Mouse (Mus musculus): ENCODE results near the gene Proca1.

The Proca1 gene

GRCm38 (mm10) chr11:78181830-78182357, 11.3 kb upstream of the Proca1 start:
- 44% methylated on average over 2 of the region's 2 CpGs for WGBS

- WGBS = 4% methylated on average over 7 of the region's 7 CpGs
These were observed 10.7 kb upstream of the Proca1 start for GRCm38 (mm10) chr11:78182450-78182849.

- WGBS = under 1% methylated on average over 38 of the region's 38 CpGs
These were observed 10.0 kb upstream of the Proca1 start, which contains the start of gene Rpl23a for GRCm38 (mm10) chr11:78182961-78183844. TSS of gene Rpl23a (minus strand) at chr11:78183584.

GRCm38 (mm10) chr11:78183884-78184514, 9.2 kb upstream of the Proca1 start:
- WGBS = 49% methylated on average over 10 of the region's 10 CpGs

GRCm38 (mm10) chr11:78184702-78185101, 8.5 kb upstream of the Proca1 start:
- 85% methylated on average over 6 of the region's 6 CpGs for WGBS

- WGBS = under 1% methylated on average over 80 of the region's 80 CpGs
These were observed 4.6 kb upstream of the Proca1 start, which contains the start of gene Rab34 for GRCm38 (mm10) chr11:78188331-78189233. TSS of gene Rab34 (plus strand) at chr11:78188430.

DNA sequence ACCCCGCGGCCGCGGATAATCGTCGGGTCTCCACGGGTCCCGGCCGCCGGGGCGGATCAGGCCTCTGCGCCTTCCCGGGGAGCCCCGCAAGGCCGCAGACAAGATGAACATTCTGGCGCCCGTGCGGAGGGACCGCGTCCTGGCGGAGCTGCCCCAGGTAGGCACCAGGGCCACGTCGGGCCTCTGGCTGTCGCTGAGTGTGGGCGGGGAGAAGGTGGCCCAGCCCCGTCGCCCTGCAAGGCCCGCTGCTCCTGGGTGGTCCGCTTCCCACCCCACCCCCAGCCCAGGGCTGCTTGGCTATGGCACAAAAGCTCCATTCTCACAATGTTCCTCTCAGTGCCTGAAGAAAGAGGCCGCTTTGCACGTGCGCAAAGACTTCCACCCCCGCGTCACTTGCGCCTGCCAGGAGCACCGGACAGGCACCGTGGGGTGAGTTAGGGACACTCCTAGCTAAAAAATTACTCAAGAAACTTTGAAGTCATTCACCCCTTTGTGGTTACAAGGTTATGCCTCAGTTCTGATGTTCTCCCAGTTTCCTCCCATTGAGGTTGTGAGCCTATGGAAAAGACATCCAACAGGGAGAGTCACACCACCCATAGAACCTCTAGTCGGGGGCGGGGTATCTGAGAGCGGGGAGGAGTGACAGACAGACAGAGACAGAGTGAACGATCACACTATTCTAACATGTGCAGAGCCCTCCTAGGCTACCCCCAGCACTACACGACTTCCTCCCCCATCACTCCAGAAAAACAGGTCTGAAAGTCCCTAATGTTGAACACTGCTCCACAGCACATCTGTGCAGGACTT, 3.8 kb upstream of the Proca1 start:
- WGBS = 2% methylated on average over 42 of the region's 42 CpGs

DNA sequence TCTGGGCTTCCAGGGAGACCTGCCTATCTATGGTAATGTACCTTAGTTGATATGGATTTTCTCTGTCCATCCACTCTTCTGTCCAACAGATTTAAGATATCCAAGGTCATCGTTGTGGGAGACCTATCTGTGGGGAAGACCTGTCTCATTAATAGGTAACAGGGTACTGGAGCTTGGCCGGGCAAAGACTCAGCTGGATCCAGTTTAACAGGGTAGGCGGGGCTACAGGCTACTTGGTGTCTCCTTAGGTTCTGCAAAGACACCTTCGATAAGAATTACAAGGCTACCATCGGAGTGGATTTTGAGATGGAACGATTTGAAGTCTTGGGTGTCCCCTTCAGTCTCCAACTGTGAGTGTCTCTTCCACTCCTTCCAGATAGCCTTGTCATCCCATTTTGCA, 3.2 kb upstream of the Proca1 start:
- 73% methylated on average over 6 of the region's 6 CpGs for WGBS

DNA sequence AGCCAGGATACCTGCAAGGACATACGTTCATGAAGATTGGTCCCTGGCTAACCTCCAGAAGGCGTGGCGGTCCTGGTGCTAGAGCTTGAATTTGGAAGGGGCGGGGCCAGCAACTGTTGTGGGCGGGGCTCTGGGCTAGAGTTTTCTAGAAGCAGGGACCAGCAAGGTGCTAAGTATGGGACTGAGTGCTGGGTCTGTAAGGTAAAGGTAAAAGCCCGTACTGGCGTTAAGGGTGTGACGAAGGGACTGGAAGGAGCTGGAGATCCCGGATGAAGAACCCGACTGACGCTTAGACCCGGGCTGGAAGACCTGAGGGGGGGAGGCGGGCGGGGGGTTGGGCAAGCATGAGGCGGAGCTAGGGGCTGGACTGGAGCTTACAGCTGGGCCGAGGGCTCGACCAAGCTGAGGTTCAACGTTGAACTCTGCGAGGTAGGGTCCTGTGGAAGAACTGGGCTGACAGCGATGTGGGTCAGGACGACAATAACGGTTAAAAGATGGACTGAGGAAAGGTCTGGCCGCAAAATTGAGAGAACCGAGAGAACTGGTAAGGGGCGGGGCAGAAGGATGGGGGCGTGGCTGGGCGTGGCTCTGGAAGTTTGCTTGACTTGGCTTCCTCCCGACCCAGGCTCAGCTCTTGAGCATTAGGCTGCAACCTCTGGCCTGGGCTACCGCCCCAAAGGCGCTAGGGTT, 1.4 kb downstream of the Proca1 start:
- WGBS = 9% methylated on average over 30 of the region's 30 CpGs

DNA sequence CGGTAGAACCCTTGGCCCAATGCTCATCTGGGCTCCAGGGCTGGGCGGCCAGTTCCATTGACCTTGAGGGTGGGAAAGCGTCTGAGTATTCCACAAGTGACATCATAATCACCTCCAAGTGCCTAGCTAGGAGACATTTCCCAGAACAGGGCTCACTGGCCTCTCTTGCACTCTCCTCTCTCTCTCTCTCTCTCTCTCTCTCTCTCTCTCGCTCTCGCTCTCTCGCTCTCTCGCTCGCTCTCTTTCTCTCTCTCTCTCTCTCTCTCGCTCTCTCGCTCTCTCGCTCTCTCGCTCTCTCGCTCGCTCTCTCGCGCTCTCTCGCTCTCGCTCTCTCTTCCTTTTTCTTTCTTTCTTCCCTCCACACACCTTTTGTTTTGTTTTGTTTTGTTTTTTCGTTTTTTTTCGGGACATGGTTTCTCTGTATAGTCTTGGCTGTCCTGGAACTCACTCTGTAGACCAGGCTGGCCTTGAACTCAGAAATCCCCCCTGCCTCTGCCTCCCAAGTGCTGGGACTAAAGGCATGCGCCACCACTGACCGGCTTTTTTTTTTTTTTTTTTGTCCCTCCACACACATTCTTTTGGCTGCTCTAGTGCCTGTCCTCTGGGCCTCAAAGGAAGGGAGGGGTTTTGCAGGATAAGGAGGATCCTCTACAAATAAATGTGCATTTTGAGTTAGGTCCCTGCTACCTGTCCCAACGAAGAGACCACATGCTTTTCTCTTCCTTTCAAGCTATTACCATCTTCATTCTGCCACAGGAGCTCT, 2.1 kb downstream of the Proca1 start:
- WGBS = 65% methylated on average over 23 of the region's 23 CpGs

DNA sequence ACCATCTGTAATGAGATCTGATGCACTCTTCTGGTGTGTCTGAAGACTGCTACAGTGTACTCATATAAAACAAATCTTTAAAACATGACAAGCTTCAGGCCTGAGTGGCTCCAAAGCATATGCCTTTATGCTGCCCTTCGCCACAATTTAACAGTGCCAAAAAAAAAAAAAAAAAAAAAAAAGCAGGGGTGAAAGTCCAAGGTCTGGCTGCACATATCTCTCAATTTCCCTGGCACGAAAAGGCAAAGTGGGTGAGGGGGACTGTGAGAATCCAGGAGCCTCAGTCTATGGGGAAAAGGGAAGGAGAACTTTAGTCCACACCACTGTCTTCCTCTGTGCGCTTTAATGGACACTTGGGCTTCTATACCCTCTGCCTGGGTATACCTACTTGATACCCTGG, 9.2 kb downstream of the Proca1 start:
- 87% methylated on average over 3 of the region's 3 CpGs for WGBS

DNA sequence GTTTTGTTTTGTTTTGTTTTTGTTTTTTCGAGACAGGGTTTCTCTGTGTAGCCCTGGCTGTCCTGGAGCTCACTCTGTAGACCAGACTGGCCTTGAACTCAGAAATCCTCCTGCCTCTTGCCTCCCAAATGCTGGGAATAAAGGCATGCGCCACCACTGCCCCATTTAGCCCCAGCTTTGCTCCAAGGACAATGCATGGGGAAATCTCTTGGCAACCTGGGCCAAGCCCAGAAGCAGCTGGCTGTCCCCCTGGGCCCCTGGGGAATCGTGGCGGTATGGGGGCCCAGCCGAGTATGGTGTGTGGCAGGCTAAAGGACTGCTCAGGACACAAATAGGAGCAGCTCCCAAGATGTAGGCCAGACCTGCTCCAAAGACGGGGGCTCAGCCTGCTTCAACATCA, 11.1 kb downstream of the Proca1 start:
- WGBS = 65% methylated on average over 6 of the region's 6 CpGs

DNA sequence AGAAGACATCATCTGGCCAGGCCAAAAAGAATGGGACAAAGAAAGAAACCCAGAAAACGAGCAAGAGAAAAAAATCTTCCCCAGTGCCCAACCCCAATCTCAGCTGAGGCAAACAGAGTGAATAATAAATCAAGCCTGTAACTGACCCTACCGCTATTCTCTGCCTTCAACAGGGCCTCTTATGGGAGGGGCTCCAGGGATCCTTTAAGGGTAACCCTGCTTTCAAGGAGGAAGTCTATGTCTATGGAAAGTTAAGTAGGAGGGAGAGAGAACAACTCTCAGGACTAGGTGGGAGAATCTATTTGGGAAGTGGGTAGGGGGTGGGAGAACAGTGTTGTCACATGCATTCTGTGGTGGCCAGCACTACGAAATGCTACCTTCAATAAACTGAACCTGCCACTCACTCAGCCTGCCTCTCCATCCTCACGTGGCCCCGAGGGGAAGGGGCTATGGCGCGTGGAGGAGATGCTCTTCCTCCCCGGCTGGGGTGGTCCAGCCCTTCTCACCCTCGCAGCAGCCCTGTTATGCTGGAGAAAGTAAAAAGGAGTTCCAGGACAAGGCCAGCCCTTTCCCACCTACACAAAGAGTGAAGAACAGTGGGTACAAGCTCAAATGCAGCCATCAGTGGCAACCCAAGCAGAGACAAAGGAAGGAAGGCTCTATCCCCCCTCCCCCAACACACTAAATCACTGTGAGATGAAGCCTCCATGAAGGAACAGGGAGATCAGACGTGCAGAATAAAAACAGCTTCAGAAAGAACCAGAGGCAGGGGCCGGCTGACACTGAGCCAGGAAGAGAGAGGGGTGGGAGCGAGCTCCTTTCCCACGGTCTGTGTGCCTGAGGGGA, 12.4 kb downstream of the Proca1 start:
- 57% methylated on average over 13 of the region's 13 CpGs for WGBS

- 91% methylated on average over 7 of the region's 7 CpGs for WGBS
These were observed 14.0 kb downstream of the Proca1 start for GRCm38 (mm10) chr11:78207190-78207589.

DNA sequence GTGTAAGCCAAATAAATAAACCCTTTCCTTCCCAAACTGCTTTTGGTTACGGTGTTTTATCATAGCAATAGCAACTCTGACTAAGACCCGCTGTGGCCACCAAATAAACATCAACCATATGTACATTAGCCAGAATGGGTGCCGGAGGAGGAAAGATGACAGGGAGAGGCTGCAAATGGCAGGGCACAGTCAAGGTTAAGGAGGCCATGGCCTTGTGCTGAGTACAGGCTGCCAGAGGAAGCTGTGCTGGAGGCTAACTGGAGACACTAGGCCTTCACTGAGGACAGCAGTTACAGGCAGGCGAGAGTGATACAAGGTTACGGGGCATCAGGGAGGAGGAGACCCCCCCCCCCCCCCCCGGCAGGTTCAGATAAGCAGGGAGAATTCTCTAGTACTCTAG, 16.7 kb downstream of the Proca1 start:
- WGBS = 89% methylated on average over 6 of the region's 6 CpGs

GRCm38 (mm10) chr11:78210615-78211014, 17.4 kb downstream of the Proca1 start:
- 71% methylated on average over 7 of the region's 7 CpGs for WGBS

GRCm38 (mm10) chr11:78211513-78211912, 18.3 kb downstream of the Proca1 start:
- WGBS = 90% methylated on average over 5 of the region's 5 CpGs

- WGBS = 88% methylated on average over 14 of the region's 14 CpGs
These were observed 20.1 kb downstream of the Proca1 start for GRCm38 (mm10) chr11:78213086-78213817.

Measured in cerebral cortex, adult 2 months (tissue).